Mouse (Mus musculus) heart, embryonic 12.5 days (tissue): ENCODE measurements around the gene Zfp184. TPM values are rescaled to one million over a fixed set of nuclear protein-coding genes. Genes with fewer than 3 reads are reported as not detected.
A peak's percentile ranks its signal among the peaks of the same experiment; 100 is the strongest.

ENCODE experiments used
- ATAC-seq: fragments of 200-750 bp; cut with Nextera tagmentation; 2 replicates; pipeline ENCODE4 v1.8.0; 2017; ENCODE audit warnings: moderate TSS enrichment, moderate library complexity; ENCODE audit not compliant: insufficient number of reproducible peaks, low FRiP score
- H3K27ac ChIP-seq: fragments of 300-500 bp; sonication (generic); 2 replicates; pipeline ENCODE4 v1.5.1; 2016; ENCODE audit warnings: mild to moderate bottlenecking, moderate library complexity; ENCODE audit not compliant: poor library complexity, severe bottlenecking
- H3K27me3 ChIP-seq: fragments of 300-500 bp; sonication (generic); replicated peaks from 2 replicates; pipeline ENCODE4 v1.6.1; 2016; ENCODE audit warnings: mild to moderate bottlenecking, moderate library complexity
- H3K36me3 ChIP-seq: fragments of 300-500 bp; sonication (generic); 2 replicates; pipeline ENCODE4 v1.6.1; 2016; ENCODE audit warnings: mild to moderate bottlenecking, moderate library complexity
- H3K4me1 ChIP-seq: fragments of 300-500 bp; sonication (generic); replicated peaks from 2 replicates; pipeline ENCODE4 v1.6.1; 2016; ENCODE audit warnings: mild to moderate bottlenecking
- H3K4me2 ChIP-seq: fragments of 300-500 bp; sonication (generic); 2 replicates; pipeline ENCODE4 v1.6.1; 2016; ENCODE audit warnings: mild to moderate bottlenecking, moderate library complexity
- H3K4me3 ChIP-seq: fragments of 300-500 bp; sonication (generic); 2 replicates; pipeline ENCODE4 v1.5.1; 2016; ENCODE audit warnings: mild to moderate bottlenecking
- H3K9ac ChIP-seq: fragments of 300-500 bp; sonication (generic); 2 replicates; pipeline ENCODE4 v1.6.1; 2016; ENCODE audit warnings: mild to moderate bottlenecking, moderate library complexity
- H3K9me3 ChIP-seq: fragments of 300-500 bp; sonication (generic); replicated peaks from 2 replicates; pipeline ENCODE4 v1.6.1; 2016; ENCODE audit warnings: mild to moderate bottlenecking, moderate library complexity
- WGBS: fragments of 180-500 bp; shearing (Covaris S2); methylation state at CpG from one replicate; pipeline ENCODE4 v1.1.7; 2016; 5-methylcytosine and 5-hydroxymethylcytosine counted together
- polyA plus RNA-seq: library from polyadenylated mRNA; unstranded; fragments of >200 nt; fragmentation: Nextera tagmentation; extraction: Ambion mirVana; gene quantifications from 2 replicates; pipeline ENCODE4 v1.2.1, GENCODE M21; 2016

Zfp184 gene
- polyA plus RNA-seq, 1 experiment from 2014 or later = 7.5 TPM

GRCm38 (mm10) chr13:21999147-21999546, 54.3 kb downstream of the Zfp184 start:
- H3K9ac ChIP-seq = no peak overlapping the region
- no peak for ATAC-seq
- no peaks in the 10 kb centered on the region for H3K9me3 ChIP-seq
- peaks cover 6% of the 10 kb centered on the region; the same call in 1 of the 2 replicates for H3K4me1 ChIP-seq
- H3K36me3 ChIP-seq = no peaks in the 10 kb centered on the region
- WGBS = 25% methylated on average over 4 of the region's 4 CpGs
- no peak overlapping the region for H3K4me2 ChIP-seq
- no peak overlapping the region for H3K4me3 ChIP-seq
- H3K27ac ChIP-seq = no peak overlapping the region
- peaks cover 72% of the 10 kb centered on the region for H3K27me3 ChIP-seq

- Histone ChIP-seq H3K9me3 (no peaks in the 10 kb centered on the region), H3K9ac (no peak overlapping the region), H3K27ac (no peak overlapping the region), H3K4me2 (no peak overlapping the region), H3K4me3 (no peak overlapping the region), H3K27me3 (peaks cover 94% of the 10 kb centered on the region), H3K36me3 (no peaks in the 10 kb centered on the region), H3K4me1 (peaks cover 12% of the 10 kb centered on the region)
- WGBS = 52% methylated on average over 2 of the region's 2 CpGs
- no peak for ATAC-seq
Observed at GRCm38 (mm10) chr13:22001346-22001745, 56.5 kb downstream of the Zfp184 start.

GRCm38 (mm10) chr13:22001823-22002222, 56.9 kb downstream of the Zfp184 start:
- Histone ChIP-seq H3K4me3 (no peak overlapping the region), H3K4me2 (no peak overlapping the region), H3K27ac (no peak overlapping the region), H3K36me3 (no peaks in the 10 kb centered on the region), H3K9me3 (no peaks in the 10 kb centered on the region), H3K4me1 (peaks cover 12% of the 10 kb centered on the region; the same call in 1 of the 2 replicates), H3K27me3 (peaks cover 95% of the 10 kb centered on the region), H3K9ac (no peak overlapping the region)
- 20% methylated on average over 5 of the region's 5 CpGs for WGBS
- ATAC-seq = no peak

GRCm38 (mm10) chr13:22005605-22006333, 60.9 kb downstream of the Zfp184 start:
- Histone ChIP-seq H3K4me3 (peak overlapping the region; percentile 56), H3K4me2 (peak overlapping the region; percentile 99), H3K27me3 (peaks cover 100% of the 10 kb centered on the region), H3K27ac (no peak overlapping the region), H3K9me3 (no peaks in the 10 kb centered on the region), H3K4me1 (peaks cover 12% of the 10 kb centered on the region; the same call in 1 of the 2 replicates), H3K36me3 (no peaks in the 10 kb centered on the region), H3K9ac (peak overlapping the region; percentile 59)
- under 1% methylated on average over 45 of the region's 45 CpGs for WGBS
- ATAC-seq = peak; percentile 65

GRCm38 (mm10) chr13:22006334-22007120, 61.6 kb downstream of the Zfp184 start:
- peak overlapping the region; percentile 56 for H3K4me3 ChIP-seq
- ATAC-seq = peak; percentile 84
- no peak overlapping the region for H3K27ac ChIP-seq
- peaks cover 98% of the 10 kb centered on the region for H3K27me3 ChIP-seq
- WGBS = under 1% methylated on average over 38 of the region's 38 CpGs
- H3K4me2 ChIP-seq = peak overlapping the region; percentile 99
- no peaks in the 10 kb centered on the region for H3K9me3 ChIP-seq
- H3K36me3 ChIP-seq = no peaks in the 10 kb centered on the region
- peaks cover 12% of the 10 kb centered on the region; the same call in 1 of the 2 replicates for H3K4me1 ChIP-seq
- peak overlapping the region; percentile 59 for H3K9ac ChIP-seq

GRCm38 (mm10) chr13:22007121-22007510, 62.2 kb downstream of the Zfp184 start:
- peak overlapping the region; percentile 59 for H3K9ac ChIP-seq

GRCm38 (mm10) chr13:22007872-22008271, 63.0 kb downstream of the Zfp184 start:
- Histone ChIP-seq H3K4me1 (peaks cover 12% of the 10 kb centered on the region; the same call in 1 of the 2 replicates), H3K9me3 (no peaks in the 10 kb centered on the region), H3K27me3 (peaks cover 95% of the 10 kb centered on the region), H3K9ac (no peak overlapping the region), H3K4me2 (no peak overlapping the region), H3K27ac (no peak overlapping the region), H3K4me3 (no peak overlapping the region), H3K36me3 (no peaks in the 10 kb centered on the region)
- no peak for ATAC-seq
- 46% methylated on average over 7 of the region's 7 CpGs for WGBS

More at GRCm38 (mm10) chr13:22007121-22007510, 62.2 kb downstream of the Zfp184 start:
- Histone ChIP-seq H3K4me2 (peak overlapping the region; percentile 99), H3K4me3 (peak overlapping the region; percentile 56), H3K36me3 (no peaks in the 10 kb centered on the region), H3K9me3 (no peaks in the 10 kb centered on the region), H3K4me1 (peaks cover 12% of the 10 kb centered on the region; the same call in 1 of the 2 replicates), H3K27me3 (peaks cover 95% of the 10 kb centered on the region), H3K27ac (no peak overlapping the region)
- WGBS = 2% methylated on average over 18 of the region's 18 CpGs
- no peak for ATAC-seq

- no peak overlapping the region for H3K9ac ChIP-seq
- H3K27ac ChIP-seq = no peak overlapping the region
- no peaks in the 10 kb centered on the region for H3K36me3 ChIP-seq
- no peak for ATAC-seq
- 75% methylated on average over 3 of the region's 3 CpGs for WGBS
- no peak overlapping the region for H3K4me3 ChIP-seq
- H3K27me3 ChIP-seq = peaks cover 91% of the 10 kb centered on the region
- no peaks in the 10 kb centered on the region for H3K9me3 ChIP-seq
- no peak overlapping the region for H3K4me2 ChIP-seq
- peaks cover 12% of the 10 kb centered on the region; the same call in 1 of the 2 replicates for H3K4me1 ChIP-seq
Observed at GRCm38 (mm10) chr13:22008707-22009106, 63.8 kb downstream of the Zfp184 start.

GRCm38 (mm10) chr13:22009642-22010041, 64.7 kb downstream of the Zfp184 start, which contains the start of gene Prss16:
Gene Prss16, minus strand, starts transcription at chr13:22009742.
- Histone ChIP-seq H3K4me3 (no peak within 1 kb of the TSS), H3K27ac (no peak within 1 kb of the TSS), H3K9me3 (no peaks in the 10 kb centered on the region), H3K9ac (no peak within 1 kb of the TSS), H3K4me2 (no peak within 1 kb of the TSS), H3K4me1 (peaks cover 16% of the 10 kb centered on the region; the same call in 1 of the 2 replicates), H3K36me3 (no peaks in the 10 kb centered on the region), H3K27me3 (peaks cover 90% of the 10 kb centered on the region)
- WGBS = 30% methylated on average over 6 of the region's 7 CpGs
- ATAC-seq = no peak
